Mouse (Mus musculus): ENCODE results near the gene Fam78b. TPM values are rescaled to one million over a fixed set of nuclear protein-coding genes. Genes with fewer than 3 reads are reported as not detected.

Gene Fam78b
- polyA plus RNA-seq, 1 experiment, result 1.6 TPM

- no peak for DNase-seq
- no peak for TF ChIP-seq CTCF (IDR thresholded peaks at IDR 0.05; ENCODE audit: borderline replicate concordance, control insufficient read depth, extremely low read depth, insufficient read depth, low read length, poor library complexity)
- no peak for TF ChIP-seq POLR2A (IDR thresholded peaks at IDR 0.05; ENCODE audit: control insufficient read depth, extremely low read depth, insufficient read depth, low read length, poor library complexity)
- Histone ChIP-seq H3K4me3 (ENCODE audit: control insufficient read depth, insufficient read depth, low read length) (no peak overlapping the region), H3K27me3 (ENCODE audit: control insufficient read depth, insufficient read depth, low read length) (no peaks in the 10 kb centered on the region), H3K4me1 (replicated peaks; ENCODE audit: control insufficient read depth, insufficient read depth, low read length) (no peaks in the 10 kb centered on the region), H3K27ac (ENCODE audit: control insufficient read depth, insufficient read depth, low read length) (no peak overlapping the region), H3K36me3 (ENCODE audit: control insufficient read depth, insufficient read depth, low read length) (no peaks in the 10 kb centered on the region)
- WGBS, result 64% methylated on average over 8 of the region's 8 CpGs
These were observed 5.0 kb upstream of the Fam78b start for GRCm38 (mm10) chr1:166996250-166996649.

GRCm38 (mm10) chr1:166996811-166997210, 4.4 kb upstream of the Fam78b start:
- 78% methylated on average over 7 of the region's 7 CpGs for WGBS
- no peak for DNase-seq
- no peak overlapping the region for H3K4me3 ChIP-seq (ENCODE audit: control insufficient read depth, insufficient read depth, low read length)

GRCm38 (mm10) chr1:167000529-167001173, 566 bp upstream of the Fam78b start:
- H3K27me3 ChIP-seq (ENCODE audit: control insufficient read depth, insufficient read depth, low read length), result peaks cover 3% of the 10 kb centered on the region; the same call in 1 of the 2 replicates
- peak; percentile 70 for DNase-seq
- TF ChIP-seq POLR2A (IDR thresholded peaks at IDR 0.05; ENCODE audit: control insufficient read depth, extremely low read depth, insufficient read depth, low read length, poor library complexity) (no peak), CTCF (IDR thresholded peaks at IDR 0.05; ENCODE audit: borderline replicate concordance, control insufficient read depth, extremely low read depth, insufficient read depth, low read length, poor library complexity) (no peak)

More at GRCm38 (mm10) chr1:166996811-166997210, 4.4 kb upstream of the Fam78b start:
- H3K27me3 ChIP-seq (ENCODE audit: control insufficient read depth, insufficient read depth, low read length), result no peaks in the 10 kb centered on the region; the same call in 1 of the 2 replicates
- no peak for TF ChIP-seq POLR2A (IDR thresholded peaks at IDR 0.05; ENCODE audit: control insufficient read depth, extremely low read depth, insufficient read depth, low read length, poor library complexity)
- no peak for TF ChIP-seq CTCF (IDR thresholded peaks at IDR 0.05; ENCODE audit: borderline replicate concordance, control insufficient read depth, extremely low read depth, insufficient read depth, low read length, poor library complexity)
- no peaks in the 10 kb centered on the region for H3K36me3 ChIP-seq (ENCODE audit: control insufficient read depth, insufficient read depth, low read length)
- H3K4me1 ChIP-seq (replicated peaks; ENCODE audit: control insufficient read depth, insufficient read depth, low read length), result no peaks in the 10 kb centered on the region; the same call in 1 of the 2 replicates
- H3K27ac ChIP-seq (ENCODE audit: control insufficient read depth, insufficient read depth, low read length), result no peak overlapping the region

GRCm38 (mm10) chr1:167001844-167002485, 748 bp downstream of the Fam78b start:
- no peaks in the 10 kb centered on the region; the same call in 1 of the 2 replicates for H3K4me1 ChIP-seq (replicated peaks; ENCODE audit: control insufficient read depth, insufficient read depth, low read length)
- no peaks in the 10 kb centered on the region for H3K36me3 ChIP-seq (ENCODE audit: control insufficient read depth, insufficient read depth, low read length)
- TF ChIP-seq POLR2A (IDR thresholded peaks at IDR 0.05; ENCODE audit: control insufficient read depth, extremely low read depth, insufficient read depth, low read length, poor library complexity) (no peak), CTCF (IDR thresholded peaks at IDR 0.05; ENCODE audit: borderline replicate concordance, control insufficient read depth, extremely low read depth, insufficient read depth, low read length, poor library complexity) (no peak)
- H3K27ac ChIP-seq (ENCODE audit: control insufficient read depth, insufficient read depth, low read length), result no peak overlapping the region
- peaks cover 3% of the 10 kb centered on the region; the same call in 1 of the 2 replicates for H3K27me3 ChIP-seq (ENCODE audit: control insufficient read depth, insufficient read depth, low read length)
- H3K4me3 ChIP-seq (ENCODE audit: control insufficient read depth, insufficient read depth, low read length), result peak overlapping the region; percentile 47
- no peak for DNase-seq
- WGBS, result 7% methylated on average over 30 of the region's 30 CpGs

More at GRCm38 (mm10) chr1:167000529-167001173, 566 bp upstream of the Fam78b start:
- peak overlapping the region; percentile 47 for H3K4me3 ChIP-seq (ENCODE audit: control insufficient read depth, insufficient read depth, low read length)
- H3K27ac ChIP-seq (ENCODE audit: control insufficient read depth, insufficient read depth, low read length), result no peak overlapping the region
- no peaks in the 10 kb centered on the region; the same call in 1 of the 2 replicates for H3K4me1 ChIP-seq (replicated peaks; ENCODE audit: control insufficient read depth, insufficient read depth, low read length)
- WGBS, result 2% methylated on average over 66 of the region's 76 CpGs
- H3K36me3 ChIP-seq (ENCODE audit: control insufficient read depth, insufficient read depth, low read length), result no peaks in the 10 kb centered on the region

GRCm38 (mm10) chr1:167002486-167002850, 1.3 kb downstream of the Fam78b start:
- no peak for DNase-seq
- TF ChIP-seq POLR2A (IDR thresholded peaks at IDR 0.05; ENCODE audit: control insufficient read depth, extremely low read depth, insufficient read depth, low read length, poor library complexity), result no peak
- no peak overlapping the region for H3K4me3 ChIP-seq (ENCODE audit: control insufficient read depth, insufficient read depth, low read length)
- no peak overlapping the region for H3K27ac ChIP-seq (ENCODE audit: control insufficient read depth, insufficient read depth, low read length)
- H3K4me1 ChIP-seq (replicated peaks; ENCODE audit: control insufficient read depth, insufficient read depth, low read length), result no peaks in the 10 kb centered on the region; the same call in 1 of the 2 replicates
- H3K27me3 ChIP-seq (ENCODE audit: control insufficient read depth, insufficient read depth, low read length), result peaks cover 3% of the 10 kb centered on the region; the same call in 1 of the 2 replicates
- no peaks in the 10 kb centered on the region for H3K36me3 ChIP-seq (ENCODE audit: control insufficient read depth, insufficient read depth, low read length)
- WGBS, result 2% methylated on average over 19 of the region's 19 CpGs

- TF ChIP-seq CTCF (IDR thresholded peaks at IDR 0.05; ENCODE audit: borderline replicate concordance, control insufficient read depth, extremely low read depth, insufficient read depth, low read length, poor library complexity) (no peak), POLR2A (IDR thresholded peaks at IDR 0.05; ENCODE audit: control insufficient read depth, extremely low read depth, insufficient read depth, low read length, poor library complexity) (no peak)
- no peak for DNase-seq
- Histone ChIP-seq H3K27me3 (ENCODE audit: control insufficient read depth, insufficient read depth, low read length) (peaks cover 3% of the 10 kb centered on the region; the same call in 1 of the 2 replicates), H3K27ac (ENCODE audit: control insufficient read depth, insufficient read depth, low read length) (no peak overlapping the region), H3K36me3 (ENCODE audit: control insufficient read depth, insufficient read depth, low read length) (no peaks in the 10 kb centered on the region), H3K4me1 (replicated peaks; ENCODE audit: control insufficient read depth, insufficient read depth, low read length) (no peaks in the 10 kb centered on the region; the same call in 1 of the 2 replicates), H3K4me3 (ENCODE audit: control insufficient read depth, insufficient read depth, low read length) (no peak overlapping the region)
- 75% methylated on average over 2 of the region's 2 CpGs for WGBS
These were observed 3.4 kb downstream of the Fam78b start for GRCm38 (mm10) chr1:167004621-167005020.
